Mouse (Mus musculus): ENCODE measurements at regions not wholly inside any gene's neighbourhood (a gene's known extent, or its start where the extent isn't known, plus 50 kb on each side); places are given as distances from the start of the nearest gene placed in this dataset.

DNA sequence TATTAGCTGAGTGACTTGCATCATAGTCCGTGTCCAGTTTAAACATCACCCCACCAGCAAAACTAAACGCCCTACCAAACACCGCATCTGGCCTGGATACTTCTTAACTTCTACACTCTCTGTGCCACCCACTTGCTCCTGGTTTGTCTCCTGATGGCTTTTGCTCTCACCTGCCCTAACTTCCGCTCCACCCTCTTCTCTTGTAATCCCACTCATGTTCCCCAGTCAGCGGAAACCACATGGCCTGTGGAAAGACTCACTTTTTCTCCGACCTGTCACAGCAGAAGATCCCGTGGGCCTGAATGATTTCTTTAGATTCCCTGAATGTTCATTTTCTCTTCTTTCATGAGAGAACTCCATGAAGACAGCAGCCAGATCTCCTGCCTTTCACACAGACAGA, 86.1 kb upstream of the Lgalsl start:
- no peak for ATAC-seq (replicated peaks; ENCODE audit: insufficient number of reproducible peaks, low FRiP score, low TSS enrichment, poor library complexity, severe bottlenecking)

DNA sequence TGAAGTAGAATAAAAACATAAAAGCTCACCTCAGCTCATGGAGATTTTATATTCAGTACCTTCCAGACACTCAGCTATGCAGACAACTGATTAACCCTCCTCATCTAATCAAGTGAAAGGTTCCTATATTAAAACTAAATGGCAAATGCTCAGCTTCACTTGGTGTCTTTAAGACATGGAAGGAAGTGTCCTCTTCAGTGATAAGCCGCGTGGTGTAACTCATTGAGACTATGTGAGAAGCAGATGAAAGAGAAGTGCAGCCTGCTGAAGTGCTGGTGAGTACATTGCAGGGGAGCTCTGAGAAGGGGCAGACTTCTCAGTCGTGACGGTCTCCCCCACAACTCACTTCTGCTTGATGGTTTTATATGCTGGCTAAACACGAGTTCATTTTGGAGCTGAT, 86.6 kb upstream of the Lgalsl start:
- no peak for ATAC-seq (replicated peaks; ENCODE audit: insufficient number of reproducible peaks, low FRiP score, low TSS enrichment, poor library complexity, severe bottlenecking)

DNA sequence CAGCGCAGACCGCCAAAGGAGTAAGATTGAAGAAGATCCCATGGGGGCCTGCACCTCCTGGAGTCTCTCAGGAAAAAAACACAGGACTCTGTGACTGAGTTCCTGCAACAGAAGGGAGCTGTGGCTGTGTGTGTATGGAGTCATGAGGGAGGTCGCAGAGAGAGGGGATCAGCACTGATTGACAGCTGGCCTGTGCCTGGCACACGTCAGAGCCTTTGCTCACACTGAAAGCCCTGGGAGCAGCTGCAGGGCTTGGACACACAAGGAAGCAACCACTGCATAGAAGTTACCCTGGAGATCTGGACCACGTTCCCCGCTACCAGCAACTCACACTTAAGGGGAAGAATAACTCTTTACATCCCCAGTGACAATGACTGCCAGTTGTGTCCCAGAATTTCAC, 92.3 kb upstream of the Lgalsl start:
- ATAC-seq (replicated peaks; ENCODE audit: insufficient number of reproducible peaks, low FRiP score, low TSS enrichment, poor library complexity, severe bottlenecking), result no peak

DNA sequence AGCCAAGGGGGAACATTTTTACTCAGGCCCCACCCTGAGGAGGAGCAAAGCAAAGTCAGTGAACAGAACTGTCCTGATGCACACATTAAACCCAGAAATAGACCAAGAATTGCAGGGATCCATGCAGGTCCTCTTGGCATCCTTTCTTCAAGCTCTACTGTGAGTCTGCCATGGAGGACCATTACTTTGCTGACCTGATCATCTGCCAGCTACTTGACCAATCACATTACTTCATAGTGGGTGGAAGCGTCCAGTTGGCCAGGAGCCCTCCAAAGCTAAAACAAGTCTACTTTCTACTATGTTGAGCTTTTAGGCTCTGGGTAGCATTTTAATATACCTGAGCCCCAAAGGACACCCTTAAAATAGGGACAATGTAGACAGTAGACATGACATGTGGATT, 98.6 kb upstream of the Lgalsl start:
- ATAC-seq (replicated peaks; ENCODE audit: insufficient number of reproducible peaks, low FRiP score, low TSS enrichment, poor library complexity, severe bottlenecking), result no peak

DNA sequence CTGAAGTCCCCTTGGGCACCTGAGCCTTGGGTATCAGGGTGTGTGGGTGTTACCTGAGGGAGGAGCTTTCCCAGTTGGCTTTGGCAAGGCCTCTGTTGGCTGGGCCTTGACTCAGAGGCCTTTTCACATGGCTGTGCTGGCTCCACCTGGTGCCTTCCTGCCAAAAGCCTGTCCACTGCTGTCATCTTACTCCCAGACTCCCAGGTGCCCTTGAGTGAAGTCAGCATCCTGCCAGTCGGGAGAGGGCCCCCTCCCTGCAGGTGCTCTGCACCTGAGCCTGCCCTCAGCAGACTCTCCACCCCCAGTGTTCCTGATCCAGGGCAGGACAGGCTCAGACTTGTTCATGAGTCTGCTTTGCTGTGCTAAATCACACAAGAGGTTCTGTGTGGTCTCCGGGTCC, 99.2 kb upstream of the Lgalsl start:
- no peak for ATAC-seq (replicated peaks; ENCODE audit: insufficient number of reproducible peaks, low FRiP score, low TSS enrichment, poor library complexity, severe bottlenecking)

DNA sequence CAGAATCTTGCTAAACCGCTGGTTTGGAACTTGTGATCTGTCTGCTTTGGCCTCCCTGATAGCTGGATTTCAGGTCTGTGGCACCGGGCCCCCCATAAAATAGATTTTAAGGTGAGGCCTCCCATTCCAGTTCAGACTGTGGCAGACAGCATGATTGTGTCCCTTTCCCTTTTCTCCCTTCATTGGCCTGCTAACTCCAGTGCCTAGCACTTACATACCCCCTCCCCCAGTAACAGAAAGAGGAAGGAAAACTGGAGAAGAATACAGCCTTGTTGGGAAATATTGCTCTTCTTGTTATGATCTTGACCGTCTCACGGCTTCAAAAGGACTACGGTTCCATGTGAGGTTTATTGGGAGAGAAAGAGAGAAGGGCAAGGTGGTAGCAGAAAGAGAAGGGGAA, 99.7 kb upstream of the Lgalsl start:
- peak; percentile 47; the same call in 1 of the 2 replicates for ATAC-seq (replicated peaks; ENCODE audit: insufficient number of reproducible peaks, low FRiP score, low TSS enrichment, poor library complexity, severe bottlenecking)

DNA sequence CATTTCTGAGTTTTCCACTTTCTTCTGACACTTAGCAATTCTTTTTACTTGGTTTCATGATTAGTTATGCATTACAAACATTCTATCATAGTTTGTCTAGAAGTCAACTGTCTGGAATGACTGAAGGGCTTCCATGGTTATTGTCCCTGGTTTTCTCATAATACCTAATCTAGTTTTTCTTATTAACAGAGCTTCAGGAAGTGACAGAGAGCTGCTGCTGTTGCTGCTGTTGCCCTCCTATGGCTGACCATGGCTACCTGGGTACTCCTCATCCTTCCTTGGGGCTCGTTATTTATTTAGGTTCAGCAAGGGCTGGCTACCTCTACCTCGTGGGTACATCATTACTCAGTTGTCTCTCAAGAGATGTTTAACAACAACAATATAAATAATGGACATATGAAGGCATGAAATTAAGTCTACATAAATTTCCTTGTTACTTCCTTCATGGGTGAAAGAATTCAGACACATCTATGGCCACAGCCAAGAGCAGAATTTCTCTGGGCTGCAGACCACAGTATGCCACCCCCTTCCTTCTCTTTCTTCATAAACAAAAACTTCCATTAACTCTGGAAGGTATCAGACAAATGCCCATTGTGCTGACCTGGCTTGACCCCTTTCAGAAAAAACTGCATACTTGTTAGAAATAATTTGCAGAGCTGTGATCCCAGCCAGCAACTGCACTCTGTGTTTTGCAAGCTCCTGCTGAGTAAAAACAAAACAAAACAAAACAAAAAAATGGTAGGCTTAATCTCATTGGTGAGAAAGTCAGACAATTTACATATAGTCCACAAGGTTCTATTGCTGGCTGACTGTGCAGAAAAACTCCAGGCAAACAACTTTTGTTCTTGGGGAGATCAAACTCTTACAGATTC, 103.6 kb upstream of the Lgalsl start:
- no peak for ATAC-seq (replicated peaks; ENCODE audit: insufficient number of reproducible peaks, low FRiP score, low TSS enrichment, poor library complexity, severe bottlenecking)

DNA sequence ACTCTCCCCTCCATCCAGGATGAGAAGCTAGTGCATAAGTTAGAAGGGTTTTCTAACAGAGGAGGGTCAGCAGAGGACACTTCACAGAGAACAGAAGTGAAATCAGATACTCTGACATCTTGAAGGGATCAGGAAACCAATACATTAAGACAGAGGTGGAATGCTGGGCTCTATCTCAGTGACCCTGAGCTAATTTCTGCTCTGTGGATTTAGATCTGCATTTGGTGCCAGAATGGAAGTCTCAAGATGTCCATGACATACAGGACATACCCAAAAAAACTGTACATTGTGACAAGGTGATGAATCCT, 104.2 kb upstream of the Lgalsl start:
- ATAC-seq (replicated peaks; ENCODE audit: insufficient number of reproducible peaks, low FRiP score, low TSS enrichment, poor library complexity, severe bottlenecking), result no peak

DNA sequence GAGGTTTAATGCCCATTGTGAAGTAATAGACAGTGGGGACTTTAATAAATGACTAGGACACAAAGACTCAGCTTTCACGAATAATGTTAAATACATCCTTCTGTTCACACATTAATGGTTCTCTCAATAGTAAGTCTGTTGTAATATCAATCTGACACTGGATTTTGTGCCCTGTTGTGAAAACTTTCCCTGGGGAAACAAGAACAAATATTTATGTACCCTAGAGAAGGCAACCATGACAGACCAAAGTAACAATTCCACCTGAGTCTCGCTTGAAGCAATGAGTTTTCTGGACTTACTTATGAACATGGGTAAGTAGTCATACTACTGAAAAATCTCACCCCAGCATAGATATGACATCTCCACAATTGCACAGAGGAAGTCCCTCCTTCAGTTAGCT, 105.1 kb upstream of the Lgalsl start:
- no peak for ATAC-seq (replicated peaks; ENCODE audit: insufficient number of reproducible peaks, low FRiP score, low TSS enrichment, poor library complexity, severe bottlenecking)

DNA sequence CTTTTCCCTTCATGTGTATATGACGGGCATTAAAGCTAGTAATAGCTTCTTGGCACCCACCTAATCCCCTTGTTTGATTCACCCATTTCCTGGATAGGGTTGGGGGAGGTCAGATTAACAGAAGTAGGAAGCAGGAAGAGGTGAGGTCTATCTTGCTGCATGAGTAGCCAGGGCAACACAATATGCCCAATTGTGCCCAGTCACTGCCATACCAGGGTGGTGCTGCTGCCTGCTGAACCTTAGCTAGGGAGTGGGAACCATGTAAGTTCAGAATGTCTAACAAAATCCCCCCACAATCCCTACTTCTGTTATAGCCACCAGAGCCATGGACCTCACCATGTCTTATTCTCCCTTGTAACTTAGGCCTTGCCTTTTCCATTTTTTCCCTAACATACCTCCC, 106.1 kb upstream of the Lgalsl start:
- no peak for ATAC-seq (replicated peaks; ENCODE audit: insufficient number of reproducible peaks, low FRiP score, low TSS enrichment, poor library complexity, severe bottlenecking)

DNA sequence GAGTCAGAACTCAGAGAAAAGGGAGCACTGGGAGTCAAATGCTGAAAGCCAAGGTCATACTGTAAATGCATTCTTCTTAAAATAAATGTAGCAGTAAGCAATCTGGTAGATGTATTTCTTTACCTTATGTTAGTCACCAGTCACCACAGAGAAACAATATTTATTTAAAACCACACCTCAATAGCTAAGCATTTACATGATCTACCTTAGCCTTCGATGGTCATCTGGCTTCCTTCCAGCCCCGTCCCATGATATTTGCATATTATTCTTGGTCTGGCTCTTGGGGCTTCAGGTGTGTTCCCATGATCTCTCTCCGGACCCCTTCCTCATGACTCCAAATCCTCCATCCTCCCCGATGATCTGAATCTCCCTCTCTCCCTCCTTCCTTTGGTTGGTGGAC, 107.1 kb upstream of the Lgalsl start:
- no peak for ATAC-seq (replicated peaks; ENCODE audit: insufficient number of reproducible peaks, low FRiP score, low TSS enrichment, poor library complexity, severe bottlenecking)

DNA sequence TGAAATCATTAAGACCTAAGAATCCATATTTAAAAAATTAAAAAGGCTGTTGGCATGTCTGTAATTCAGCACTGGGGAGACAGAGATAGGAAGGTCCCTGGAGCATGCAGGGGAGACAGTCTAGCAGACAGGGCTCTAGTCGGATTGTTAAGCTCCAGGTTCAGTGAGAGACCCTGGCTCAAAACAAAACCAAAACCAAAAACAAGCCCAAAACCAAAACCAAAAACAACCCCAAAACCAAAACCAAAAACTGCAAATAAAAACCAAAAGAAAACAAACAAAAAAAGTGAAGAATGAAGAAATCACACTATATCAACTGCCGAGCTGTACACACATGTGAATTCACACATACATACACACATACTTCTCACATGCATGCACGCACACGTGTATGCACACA, 108.8 kb upstream of the Lgalsl start:
- ATAC-seq (replicated peaks; ENCODE audit: insufficient number of reproducible peaks, low FRiP score, low TSS enrichment, poor library complexity, severe bottlenecking), result no peak

DNA sequence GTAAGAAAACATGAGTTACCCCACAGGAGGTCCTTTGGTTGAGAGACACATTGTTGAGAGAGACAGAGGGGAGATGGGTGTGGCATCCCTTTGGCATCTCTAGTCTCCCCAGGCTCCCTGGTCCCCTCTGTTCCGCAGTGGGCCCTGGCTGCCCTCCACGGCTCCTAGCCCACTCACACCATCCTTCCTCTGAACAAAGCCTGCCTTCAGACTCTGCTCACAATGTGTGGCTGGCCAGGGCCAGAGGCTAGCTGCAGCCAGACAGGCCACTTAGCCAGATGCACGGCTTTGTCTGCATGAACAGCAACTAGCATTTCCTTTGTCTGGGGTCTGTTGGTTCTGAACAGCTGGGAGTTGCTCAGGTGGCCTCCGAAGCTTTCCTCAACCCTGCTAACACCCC, 110.7 kb upstream of the Lgalsl start:
- no peak for ATAC-seq (replicated peaks; ENCODE audit: insufficient number of reproducible peaks, low FRiP score, low TSS enrichment, poor library complexity, severe bottlenecking)

DNA sequence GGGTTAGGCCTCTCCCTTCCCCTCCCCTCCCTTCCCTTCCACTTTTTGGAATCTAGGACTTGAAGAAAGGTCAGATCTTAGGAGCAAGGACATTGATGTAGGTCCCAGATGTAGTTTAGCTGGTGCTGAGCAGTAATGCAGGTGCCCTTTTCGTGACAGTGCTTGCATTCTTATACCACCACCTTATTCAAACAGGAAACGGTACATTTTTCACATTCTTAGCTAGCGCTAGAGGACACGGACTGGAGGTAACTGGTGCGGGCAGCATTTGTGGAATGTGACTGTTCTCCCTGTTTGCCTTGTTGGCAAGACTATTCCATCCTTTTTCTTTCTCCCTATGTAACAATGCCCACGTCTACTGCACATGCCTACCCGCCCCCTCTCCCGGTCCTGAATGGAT, 124.7 kb upstream of the Lgalsl start:
- ATAC-seq (replicated peaks; ENCODE audit: insufficient number of reproducible peaks, low FRiP score, low TSS enrichment, poor library complexity, severe bottlenecking), result no peak

DNA sequence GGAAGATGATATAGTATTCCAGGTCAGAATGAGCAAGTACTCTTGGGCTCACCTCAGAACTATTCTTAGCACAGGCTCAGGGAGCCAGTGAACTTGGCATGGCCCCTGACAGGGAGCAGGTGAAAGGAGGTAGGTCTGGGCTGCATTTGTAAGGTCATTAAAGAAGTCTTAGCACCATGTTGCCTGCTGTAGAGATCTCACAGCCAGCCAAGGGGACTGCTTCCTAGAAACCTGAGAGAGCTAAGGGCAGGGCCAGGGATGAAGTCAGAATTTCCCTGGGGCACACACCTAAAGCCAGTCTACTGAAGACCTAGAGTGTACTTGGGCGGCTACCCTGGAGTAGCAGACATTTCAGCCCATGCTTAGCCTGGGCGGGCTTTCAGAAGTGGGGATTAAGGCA, 126.9 kb upstream of the Lgalsl start:
- no peak for ATAC-seq (replicated peaks; ENCODE audit: insufficient number of reproducible peaks, low FRiP score, low TSS enrichment, poor library complexity, severe bottlenecking)

DNA sequence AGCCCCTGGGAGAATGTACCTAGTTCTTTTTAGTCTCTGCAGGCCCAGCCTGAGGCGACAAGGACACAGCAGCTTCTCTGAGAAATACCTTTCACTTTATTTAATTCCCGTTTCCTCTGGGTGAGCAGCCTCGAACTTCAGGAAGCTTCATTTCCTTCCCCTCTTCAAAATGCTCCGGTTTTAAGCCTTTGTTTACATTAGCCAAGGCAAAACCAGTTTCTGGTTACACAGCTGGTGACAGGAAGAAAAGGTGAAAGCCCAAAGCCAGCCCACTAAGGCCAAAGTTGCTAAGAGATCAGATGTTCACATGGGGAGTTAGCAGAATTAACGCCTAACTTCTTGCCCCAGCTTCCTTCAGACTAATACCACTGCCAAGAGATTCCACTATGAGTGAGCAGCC, 127.4 kb upstream of the Lgalsl start:
- ATAC-seq (replicated peaks; ENCODE audit: insufficient number of reproducible peaks, low FRiP score, low TSS enrichment, poor library complexity, severe bottlenecking), result no peak

DNA sequence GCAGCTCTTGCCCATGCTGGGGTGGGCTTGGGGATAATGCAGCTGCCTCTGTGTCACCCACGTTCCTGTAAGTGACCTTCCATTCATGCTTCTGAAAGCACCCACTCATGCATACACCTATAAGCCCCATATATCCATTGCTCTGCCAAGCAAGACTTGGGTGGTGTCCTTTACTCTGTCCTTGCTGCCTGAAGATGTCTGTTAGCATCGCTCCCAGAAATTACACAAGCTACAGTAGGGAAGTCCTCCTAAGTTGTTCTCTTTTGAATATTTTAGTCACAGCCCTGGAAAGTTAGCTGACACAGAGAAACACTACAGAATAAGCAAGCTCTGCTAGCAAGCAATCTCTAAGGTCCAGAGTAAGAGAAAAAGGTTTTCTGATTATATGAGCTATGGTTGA, 129.2 kb upstream of the Lgalsl start:
- no peak for ATAC-seq (replicated peaks; ENCODE audit: insufficient number of reproducible peaks, low FRiP score, low TSS enrichment, poor library complexity, severe bottlenecking)

DNA sequence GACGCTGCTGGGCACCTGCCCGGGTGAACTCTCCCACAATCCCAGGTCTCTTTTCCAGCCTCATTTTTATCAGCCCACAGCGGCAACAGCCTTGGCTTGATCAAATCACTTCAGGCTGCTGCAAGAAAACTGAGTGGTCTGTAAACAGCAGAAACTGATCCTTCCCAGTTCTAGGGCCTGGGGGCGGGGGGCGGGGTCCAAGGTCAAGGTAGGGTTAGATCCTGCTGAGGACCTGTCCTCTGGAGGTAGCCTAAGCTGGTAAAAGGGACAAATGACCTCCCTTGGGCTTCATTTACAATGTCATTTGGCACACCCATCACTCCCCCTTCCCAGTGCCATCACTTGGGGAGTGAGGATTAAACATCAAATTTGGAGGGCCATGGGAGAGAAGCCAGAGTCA, 129.9 kb upstream of the Lgalsl start:
- no peak for ATAC-seq (replicated peaks; ENCODE audit: insufficient number of reproducible peaks, low FRiP score, low TSS enrichment, poor library complexity, severe bottlenecking)

DNA sequence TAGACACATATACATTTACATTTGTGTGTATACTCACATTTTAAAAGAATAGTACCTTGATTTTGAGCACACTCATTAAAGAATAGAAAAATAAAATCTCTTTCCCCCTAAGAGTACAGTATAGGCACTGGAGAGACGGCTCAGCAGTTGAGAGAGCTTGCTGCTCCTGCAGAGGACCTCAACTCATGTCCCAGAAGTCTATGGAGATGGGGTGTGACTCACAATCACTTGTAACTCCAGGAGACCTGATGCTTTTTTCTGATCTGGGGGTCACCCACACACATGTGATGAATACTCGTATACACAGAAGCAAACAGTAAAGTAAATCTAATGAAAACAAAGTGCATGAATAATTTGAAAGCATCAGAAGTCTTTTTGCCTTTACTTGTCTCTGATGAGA, 129.5 kb upstream of the Peli1 start:
- ATAC-seq (replicated peaks; ENCODE audit: insufficient number of reproducible peaks, low FRiP score, low TSS enrichment, poor library complexity, severe bottlenecking), result no peak

DNA sequence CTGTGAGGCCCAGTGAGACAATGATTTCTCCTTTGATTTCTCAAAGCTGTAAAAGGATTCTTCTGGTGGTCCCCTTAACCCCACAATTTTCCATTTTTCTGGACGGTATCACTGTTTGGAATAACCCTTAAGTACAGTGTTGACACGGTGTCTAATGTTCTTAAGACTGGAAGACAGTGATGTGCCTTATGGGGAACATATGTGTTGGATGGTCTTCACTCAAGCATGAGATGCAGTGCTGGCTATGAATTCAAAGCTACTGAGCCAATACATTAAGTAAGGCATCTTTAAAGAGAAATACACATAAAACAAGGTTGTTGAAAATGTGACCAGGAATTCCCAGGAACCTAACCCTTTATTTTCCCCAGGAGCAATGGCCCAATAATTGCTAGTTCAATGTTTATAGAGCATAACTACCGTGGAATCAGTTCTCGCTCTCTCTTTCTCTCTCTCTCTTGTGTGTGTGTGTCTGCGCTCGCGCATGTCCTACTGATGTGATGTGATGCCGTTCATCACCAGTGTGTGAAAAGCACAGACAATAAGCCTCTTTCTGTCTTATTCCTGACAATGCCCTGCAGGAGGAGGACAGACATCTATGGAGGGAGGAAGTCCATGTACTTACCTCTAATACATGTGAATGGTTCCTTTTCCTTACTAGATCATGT, 125.4 kb upstream of the Peli1 start:
- no peak for ATAC-seq (replicated peaks; ENCODE audit: insufficient number of reproducible peaks, low FRiP score, low TSS enrichment, poor library complexity, severe bottlenecking)

All from monocyte, adult 5-6 weeks (primary cell).